Mouse (Mus musculus): ENCODE data around the gene Vrk1. TPM values are rescaled to one million over a fixed set of nuclear protein-coding genes. Genes with fewer than 3 reads are reported as not detected.

The Vrk1 gene
- total and polyA plus RNA-seq, 2 experiments from 2014 or later: 17.7 to 32.0 TPM

DNA sequence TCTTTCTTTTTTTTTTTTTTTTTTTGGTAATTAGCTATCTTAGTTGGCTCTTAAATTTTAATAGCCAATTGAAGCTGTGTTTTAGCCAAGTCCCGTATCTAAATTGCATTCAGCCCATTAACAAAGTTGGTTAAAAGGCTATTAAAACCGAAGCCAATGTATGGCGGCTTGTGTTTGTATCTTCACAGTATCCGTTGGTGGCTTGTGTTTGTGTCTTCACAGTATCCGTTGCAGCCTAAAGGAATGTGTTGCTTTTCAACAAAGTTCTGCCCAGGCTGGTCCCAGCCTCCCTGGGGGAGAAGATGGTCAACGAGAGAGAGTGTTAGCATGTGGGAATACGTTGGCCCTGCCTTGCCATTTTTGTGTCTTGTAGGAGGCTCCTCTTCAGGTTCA, 71.7 kb downstream of the Vrk1 start:
- Histone ChIP-seq H3K4me1 (ENCODE audit: insufficient read depth, low read length) (0 out of 2 replicates have a peak, but pooled peaks cover 16% of the 10 kb centered on the region), H3K9me3 (ENCODE audit: low read length) (no peaks in the 10 kb centered on the region), H3K4me3 (ENCODE audit: low read length) (no peak overlapping the region), H3K4me2 (ENCODE audit: low read depth, low read length) (peak overlapping the region; percentile 56), H3K27me3 (ENCODE audit: insufficient read depth, low read length) (0 out of 2 replicates have a peak, but pooled peaks cover 5% of the 10 kb centered on the region), H3K36me3 (ENCODE audit: insufficient read depth, low read length) (no peaks in the 10 kb centered on the region), H3K27ac (no peak overlapping the region), H3K9ac (replicated peaks; ENCODE audit: low read length) (no peak overlapping the region)
- no peak for ATAC-seq
- WGBS: 40% methylated on average over 7 of the region's 7 CpGs
- no peak for TF ChIP-seq CTCF (IDR thresholded peaks at IDR 0.05; ENCODE audit: low read depth)
- DNase-seq (ENCODE audit: low spot score): no peak

GRCm38 (mm10) chr12:106082191-106082957, 72.3 kb downstream of the Vrk1 start:
- Histone ChIP-seq H3K4me3 (ENCODE audit: low read length) (no peak overlapping the region), H3K4me1 (ENCODE audit: insufficient read depth, low read length) (0 out of 2 replicates have a peak, but pooled peaks cover 16% of the 10 kb centered on the region), H3K27me3 (ENCODE audit: insufficient read depth, low read length) (0 out of 2 replicates have a peak, but pooled peaks cover 5% of the 10 kb centered on the region), H3K36me3 (ENCODE audit: insufficient read depth, low read length) (no peaks in the 10 kb centered on the region), H3K9me3 (ENCODE audit: low read length) (no peaks in the 10 kb centered on the region), H3K27ac (no peak overlapping the region), H3K9ac (replicated peaks; ENCODE audit: low read length) (no peak overlapping the region), H3K4me2 (ENCODE audit: low read depth, low read length) (peak overlapping the region; percentile 11; the same call in 1 of the 2 replicates)
- DNase-seq (ENCODE audit: low spot score) (peak; percentile 60), ATAC-seq (no peak)
- 26% methylated on average over 16 of the region's 16 CpGs for WGBS
- TF ChIP-seq CTCF (IDR thresholded peaks at IDR 0.05; ENCODE audit: low read depth): no peak

GRCm38 (mm10) chr12:106082958-106083381, 72.9 kb downstream of the Vrk1 start:
- Histone ChIP-seq H3K4me1 (ENCODE audit: insufficient read depth, low read length) (0 out of 2 replicates have a peak, but pooled peaks cover 16% of the 10 kb centered on the region), H3K4me2 (ENCODE audit: low read depth, low read length) (no peak overlapping the region), H3K4me3 (ENCODE audit: low read length) (no peak overlapping the region), H3K9me3 (ENCODE audit: low read length) (no peaks in the 10 kb centered on the region), H3K27ac (no peak overlapping the region), H3K9ac (replicated peaks; ENCODE audit: low read length) (no peak overlapping the region), H3K36me3 (ENCODE audit: insufficient read depth, low read length) (no peaks in the 10 kb centered on the region), H3K27me3 (ENCODE audit: insufficient read depth, low read length) (0 out of 2 replicates have a peak, but pooled peaks cover 5% of the 10 kb centered on the region)
- 34% methylated on average over 11 of the region's 11 CpGs for WGBS
- 0 out of 2 replicates have a peak, but pooled peaks have one; percentile 40 for ATAC-seq
- TF ChIP-seq CTCF (IDR thresholded peaks at IDR 0.05; ENCODE audit: low read depth): no peak
- DNase-seq (ENCODE audit: low spot score): no peak

- DNase-seq (ENCODE audit: low spot score) (no peak), ATAC-seq (no peak)
- no peaks in the 10 kb centered on the region for H3K9me3 ChIP-seq (ENCODE audit: low read length)
- 88% methylated on average over 12 of the region's 12 CpGs for WGBS
- H3K36me3 ChIP-seq (ENCODE audit: insufficient read depth, low read length): no peaks in the 10 kb centered on the region
- no peak overlapping the region for H3K4me3 ChIP-seq (ENCODE audit: low read length)
- H3K4me1 ChIP-seq (ENCODE audit: insufficient read depth, low read length): 0 out of 2 replicates have a peak, but pooled peaks cover 16% of the 10 kb centered on the region
- TF ChIP-seq CTCF (IDR thresholded peaks at IDR 0.05; ENCODE audit: low read depth): no peak
- H3K27me3 ChIP-seq (ENCODE audit: insufficient read depth, low read length): 0 out of 2 replicates have a peak, but pooled peaks cover 5% of the 10 kb centered on the region
- H3K4me2 ChIP-seq (ENCODE audit: low read depth, low read length): no peak overlapping the region
- H3K9ac ChIP-seq (replicated peaks; ENCODE audit: low read length): no peak overlapping the region
- no peak overlapping the region for H3K27ac ChIP-seq
Measured at GRCm38 (mm10) chr12:106084126-106084525, 74.1 kb downstream of the Vrk1 start.

GRCm38 (mm10) chr12:106094827-106095226, 84.8 kb downstream of the Vrk1 start:
- 96% methylated on average over 9 of the region's 9 CpGs for WGBS
- Histone ChIP-seq H3K4me3 (ENCODE audit: low read length) (no peak overlapping the region), H3K27ac (no peak overlapping the region), H3K9me3 (ENCODE audit: low read length) (no peaks in the 10 kb centered on the region), H3K36me3 (ENCODE audit: insufficient read depth, low read length) (no peaks in the 10 kb centered on the region), H3K4me1 (ENCODE audit: insufficient read depth, low read length) (no peaks in the 10 kb centered on the region), H3K4me2 (ENCODE audit: low read depth, low read length) (no peak overlapping the region), H3K27me3 (ENCODE audit: insufficient read depth, low read length) (no peaks in the 10 kb centered on the region; the same call in 1 of the 2 replicates), H3K9ac (replicated peaks; ENCODE audit: low read length) (no peak overlapping the region)
- ATAC-seq (no peak), DNase-seq (ENCODE audit: low spot score) (no peak)
- TF ChIP-seq CTCF (IDR thresholded peaks at IDR 0.05; ENCODE audit: low read depth): no peak

DNA sequence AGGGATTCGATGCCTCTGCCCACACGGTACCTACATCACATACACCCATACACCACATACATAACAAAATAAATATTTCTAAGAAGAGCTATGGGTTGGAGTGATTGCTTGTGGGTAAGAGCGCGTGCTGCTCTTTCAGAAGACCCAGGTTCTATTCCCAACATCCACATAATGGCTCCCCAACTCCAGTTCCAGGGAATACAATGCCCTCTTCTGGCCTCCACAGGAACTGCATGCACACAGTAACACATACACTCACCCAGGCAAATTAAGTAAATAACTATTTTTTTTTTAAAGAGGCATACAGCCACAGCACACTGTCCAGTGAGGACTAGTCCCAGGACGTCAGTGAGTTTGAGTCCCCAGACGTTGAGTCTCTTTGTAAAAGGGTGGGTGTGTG, 92.0 kb downstream of the Vrk1 start:
- TF ChIP-seq CTCF (IDR thresholded peaks at IDR 0.05; ENCODE audit: low read depth): peak; percentile 46; the same call in 1 of the 2 replicates
- Histone ChIP-seq H3K9me3 (ENCODE audit: low read length) (no peaks in the 10 kb centered on the region), H3K4me1 (ENCODE audit: insufficient read depth, low read length) (peaks cover 4% of the 10 kb centered on the region; the same call in 1 of the 2 replicates), H3K27ac (no peak overlapping the region), H3K27me3 (ENCODE audit: insufficient read depth, low read length) (no peaks in the 10 kb centered on the region), H3K36me3 (ENCODE audit: insufficient read depth, low read length) (no peaks in the 10 kb centered on the region), H3K4me3 (ENCODE audit: low read length) (no peak overlapping the region), H3K9ac (replicated peaks; ENCODE audit: low read length) (no peak overlapping the region), H3K4me2 (ENCODE audit: low read depth, low read length) (no peak overlapping the region)
- DNase-seq (ENCODE audit: low spot score): no peak
- WGBS: 96% methylated on average over 6 of the region's 6 CpGs
- no peak for ATAC-seq

Data from hindbrain, postnatal 0 days (tissue).